Mouse (Mus musculus): ENCODE measurements around the gene Nlrp6.
"Not testable (repeated sequence)": the region's sequence is repeated elsewhere in the genome, so short reads cannot be mapped to it uniquely, and the experiment has no call there.

Nlrp6 gene

GRCm38 (mm10) chr7:140951051-140951450, 30.3 kb downstream of the Nlrp6 start:
- no peak for DNase-seq

- DNase-seq: no peak
Measured at GRCm38 (mm10) chr7:140951765-140952164, 31.1 kb downstream of the Nlrp6 start.

GRCm38 (mm10) chr7:140952441-140952840, 31.7 kb downstream of the Nlrp6 start:
- DNase-seq: no peak

GRCm38 (mm10) chr7:140953133-140953532, 32.4 kb downstream of the Nlrp6 start:
- no peak for DNase-seq

DNA sequence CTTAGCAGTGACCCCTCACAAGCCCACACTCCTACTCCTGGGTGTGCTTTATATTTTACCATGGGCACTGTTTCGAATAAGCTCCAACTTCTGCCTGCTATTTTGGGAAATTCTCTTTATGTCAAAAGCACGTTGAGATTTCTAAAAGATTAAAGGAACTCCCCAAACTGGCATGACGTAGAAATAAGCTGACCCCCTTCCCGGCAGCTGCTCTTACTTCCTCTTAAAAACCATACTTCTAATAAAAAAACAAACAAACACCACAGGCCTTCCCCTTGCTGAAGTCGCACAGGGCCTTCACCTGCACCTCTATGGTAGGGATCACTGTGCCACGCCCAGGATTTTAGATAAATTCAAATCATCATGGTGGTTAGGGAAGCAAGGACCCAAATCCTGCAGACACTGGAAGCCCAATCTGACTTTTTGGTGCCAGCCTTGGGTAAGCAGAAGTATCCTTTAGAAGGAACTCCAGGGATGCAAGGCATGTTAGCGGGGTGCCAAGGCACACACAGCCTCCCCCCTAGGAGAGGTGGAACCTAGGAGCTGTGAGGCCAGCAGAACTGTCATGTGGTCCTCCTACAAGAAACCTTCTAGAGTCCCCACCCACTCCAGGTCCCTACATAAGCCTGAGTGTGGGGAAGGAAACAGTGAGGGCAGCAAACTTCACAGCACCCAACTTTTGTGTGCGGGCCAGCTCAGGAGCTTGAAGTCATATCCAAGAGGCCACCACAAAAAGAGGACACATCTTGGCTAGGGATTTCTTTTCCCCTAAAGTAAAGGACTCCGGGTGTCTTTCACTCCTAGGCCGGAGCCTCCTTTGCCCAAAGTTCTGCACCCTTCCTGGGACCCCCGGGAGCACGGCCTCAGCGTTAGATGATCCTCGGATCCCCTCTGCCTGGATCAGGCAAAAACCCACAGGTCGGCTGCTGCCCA, 33.4 kb downstream of the Nlrp6 start:
- DNase-seq: no peak

- no peak for DNase-seq
Measured at GRCm38 (mm10) chr7:140954733-140955071, 34.0 kb downstream of the Nlrp6 start.

- no peak for DNase-seq
Measured at GRCm38 (mm10) chr7:140955342-140955741, 34.6 kb downstream of the Nlrp6 start.

DNA sequence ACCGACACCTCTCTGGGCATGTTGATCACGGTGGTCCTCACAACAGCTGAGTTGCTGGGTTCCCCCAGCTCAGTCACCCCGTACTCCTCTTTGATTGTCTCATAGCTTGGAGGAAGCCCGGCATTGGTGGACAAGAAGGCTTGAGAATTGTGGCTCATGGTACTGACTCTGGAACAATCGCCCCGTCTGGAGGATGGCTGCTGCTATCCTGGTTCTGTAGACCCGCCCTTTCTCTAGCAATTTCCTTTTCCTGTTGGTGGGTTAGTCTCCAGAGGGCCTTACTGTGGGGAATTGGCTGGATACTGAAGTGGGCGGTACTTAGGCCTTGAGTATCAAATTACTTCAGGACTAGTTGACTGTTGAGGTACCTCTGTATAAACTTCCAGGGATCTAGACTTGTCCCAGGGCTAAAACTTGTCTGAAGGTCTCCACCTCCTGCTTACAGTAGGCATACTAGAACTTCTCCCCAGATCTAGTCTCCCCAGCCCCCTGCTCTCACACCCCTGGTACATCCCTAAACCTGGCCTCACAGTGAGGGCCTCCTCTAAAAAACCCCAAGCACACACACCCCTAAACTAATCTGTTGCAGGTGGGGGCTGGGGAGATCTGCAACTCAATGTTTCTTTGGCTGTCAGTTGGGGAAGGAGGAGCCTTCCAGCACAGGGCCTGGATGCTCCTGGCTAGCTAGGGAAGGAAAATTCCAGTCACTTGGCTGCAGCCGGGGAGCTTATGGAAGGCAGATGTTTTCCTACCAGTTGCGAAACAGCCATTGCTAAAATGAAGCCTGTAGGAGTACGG, 35.3 kb downstream of the Nlrp6 start, which contains the start of the genes Gm45717 and Ifitm2:
Gene Gm45717 (minus strand): TSS at position 180 of the 798 bp plus-strand sequence.
Gene Ifitm2 (minus strand): TSS at position 230 of the 798 bp plus-strand sequence.
- DNase-seq: peak in 1 of 2 experiments; percentile 44

DNA sequence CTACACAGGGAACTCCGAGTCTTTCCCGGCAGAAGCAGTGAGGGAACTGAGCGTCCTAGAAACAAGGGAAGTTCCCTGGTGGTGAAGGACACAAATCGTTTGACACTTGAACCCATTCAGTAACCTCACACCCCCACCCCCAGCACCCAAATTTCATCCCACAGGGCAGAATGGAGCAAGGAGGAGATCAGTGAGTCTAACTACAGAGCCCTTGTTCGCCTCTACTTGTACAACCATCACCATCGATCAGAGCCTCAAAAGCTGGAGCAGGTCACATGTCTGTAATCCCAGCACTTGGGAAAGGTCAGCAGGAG, 35.8 kb downstream of the Nlrp6 start:
- no peak for DNase-seq

- DNase-seq: peak; percentile 56 to 59
Measured at GRCm38 (mm10) chr7:140959181-140959901, 38.6 kb downstream of the Nlrp6 start.

DNA sequence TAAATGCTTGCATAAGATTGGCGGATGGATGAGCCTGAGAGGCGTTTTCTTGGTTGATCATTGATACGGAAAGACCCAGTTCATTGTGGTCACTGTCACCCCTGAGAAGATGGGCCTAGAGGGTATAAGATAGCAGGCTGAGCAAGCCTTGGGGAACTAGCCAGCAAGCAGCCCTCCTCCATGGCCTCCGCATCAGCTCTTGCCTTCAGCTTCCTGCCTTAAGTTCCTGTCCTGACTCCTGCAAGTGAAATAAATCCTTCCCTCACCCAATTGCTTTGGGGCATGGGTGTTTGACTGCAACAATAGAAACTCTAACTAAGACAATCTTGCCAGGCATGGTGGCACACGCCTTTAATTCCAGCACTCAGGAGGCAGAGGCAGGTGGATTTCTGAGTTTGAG, 39.3 kb downstream of the Nlrp6 start:
- DNase-seq: no peak

- DNase-seq: no peak
Measured at GRCm38 (mm10) chr7:140961416-140961815, 40.7 kb downstream of the Nlrp6 start.

GRCm38 (mm10) chr7:140962733-140963132, 42.0 kb downstream of the Nlrp6 start:
- DNase-seq: no peak

- DNase-seq: no peak
Measured at GRCm38 (mm10) chr7:140966921-140967320, 46.2 kb downstream of the Nlrp6 start, which contains the start of gene Ifitm1. Gene Ifitm1, plus strand, starts transcription at chr7:140967221.

GRCm38 (mm10) chr7:140967862-140968591, 47.3 kb downstream of the Nlrp6 start:
- no peak for DNase-seq

DNA sequence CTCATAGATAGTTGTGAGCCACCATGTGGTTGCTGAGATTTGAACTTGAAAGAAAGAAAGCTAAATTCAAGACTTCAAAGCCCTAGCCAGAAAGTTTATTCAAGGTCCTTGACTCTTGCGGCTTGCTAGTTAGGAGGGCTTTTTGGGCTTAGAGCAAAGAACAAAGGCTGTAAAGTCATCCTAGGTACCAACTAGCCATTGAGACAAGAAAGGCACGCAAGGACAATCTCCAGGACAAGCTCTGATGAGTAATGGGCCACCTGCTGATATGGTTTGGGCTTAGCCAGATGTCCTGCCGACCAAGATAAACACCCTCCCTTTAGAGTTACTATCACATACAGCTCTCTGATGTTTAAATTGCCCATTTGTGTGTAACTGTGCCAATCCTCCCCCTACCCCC, 48.0 kb downstream of the Nlrp6 start:
- not testable (repeated sequence) for DNase-seq

DNA sequence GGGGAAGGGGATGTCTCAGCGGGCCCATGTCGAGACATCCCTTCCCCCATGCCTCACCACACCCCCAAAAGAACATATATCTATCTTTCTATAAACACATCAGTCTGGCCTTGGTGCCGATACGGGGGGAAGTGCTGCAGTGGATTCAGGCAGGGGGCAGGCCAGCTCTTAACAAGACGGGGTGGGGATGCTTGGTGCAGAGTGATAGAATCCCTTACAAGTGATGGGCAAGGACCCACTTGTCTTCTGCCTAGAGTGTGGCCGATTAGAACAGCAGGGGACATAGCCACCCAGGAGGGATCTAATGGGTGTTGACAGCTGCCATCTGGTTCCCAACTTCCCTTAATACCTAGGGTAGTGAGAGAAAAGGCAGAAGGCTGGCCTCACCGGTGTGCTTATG, 50.2 kb downstream of the Nlrp6 start:
- no peak for DNase-seq

GRCm38 (mm10) chr7:140971479-140972171, 50.9 kb downstream of the Nlrp6 start:
- no peak for DNase-seq

DNA sequence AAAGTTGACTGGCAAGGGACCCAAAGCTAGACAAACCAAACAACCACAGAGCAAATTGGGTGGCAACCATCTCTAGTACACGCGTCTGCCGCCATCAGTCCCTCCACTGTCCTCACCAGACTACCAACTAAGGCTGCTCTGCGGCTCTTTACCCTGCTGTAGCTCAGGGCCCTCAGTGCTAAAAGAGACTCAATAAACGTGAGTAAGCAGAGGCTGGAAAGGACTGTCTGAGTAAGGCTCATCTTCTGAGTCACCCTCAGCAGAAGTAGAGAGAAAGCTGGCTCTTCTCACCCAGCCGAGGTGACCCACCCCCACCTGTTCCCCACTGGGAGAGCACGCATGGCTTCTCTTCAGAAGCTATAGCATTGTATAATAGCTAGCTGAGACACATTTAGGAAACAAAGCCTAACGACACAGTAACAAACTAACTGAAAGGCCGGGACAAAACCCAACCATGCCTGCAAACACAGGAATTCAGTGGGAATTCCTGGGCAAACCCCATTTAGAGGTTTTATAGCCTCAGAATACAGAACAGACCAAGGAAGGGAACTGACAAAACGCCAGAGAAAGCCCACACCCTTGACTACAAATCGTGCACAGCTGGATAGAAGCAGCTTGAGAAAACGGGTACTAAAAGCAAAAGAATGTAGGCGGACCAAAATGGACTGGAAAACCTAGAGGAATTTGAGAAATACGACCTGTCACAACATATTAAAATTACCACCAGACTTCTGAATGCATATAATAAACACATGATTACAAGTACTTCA, 52.9 kb downstream of the Nlrp6 start:
- no peak for DNase-seq

DNA sequence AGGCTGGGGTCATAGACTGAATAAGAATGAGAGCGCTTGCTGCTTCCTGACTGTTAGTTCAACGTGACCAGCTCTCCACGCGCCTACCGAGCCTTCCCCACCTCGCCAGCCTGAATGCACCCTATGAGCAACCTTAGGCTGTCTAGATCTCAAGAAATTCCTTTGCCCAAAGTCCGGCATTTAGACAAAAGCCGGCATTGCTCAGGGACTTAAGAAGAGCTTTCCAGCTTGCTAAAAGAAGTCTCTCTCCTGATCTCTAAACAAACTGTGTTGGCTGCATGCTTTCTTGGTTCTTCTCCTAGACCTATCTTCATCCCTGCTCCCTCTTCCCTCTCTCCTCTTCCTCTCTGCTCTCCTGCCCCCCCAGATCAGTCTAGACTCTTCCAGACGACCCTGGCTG, 54.2 kb downstream of the Nlrp6 start:
- DNase-seq: no peak

DNA sequence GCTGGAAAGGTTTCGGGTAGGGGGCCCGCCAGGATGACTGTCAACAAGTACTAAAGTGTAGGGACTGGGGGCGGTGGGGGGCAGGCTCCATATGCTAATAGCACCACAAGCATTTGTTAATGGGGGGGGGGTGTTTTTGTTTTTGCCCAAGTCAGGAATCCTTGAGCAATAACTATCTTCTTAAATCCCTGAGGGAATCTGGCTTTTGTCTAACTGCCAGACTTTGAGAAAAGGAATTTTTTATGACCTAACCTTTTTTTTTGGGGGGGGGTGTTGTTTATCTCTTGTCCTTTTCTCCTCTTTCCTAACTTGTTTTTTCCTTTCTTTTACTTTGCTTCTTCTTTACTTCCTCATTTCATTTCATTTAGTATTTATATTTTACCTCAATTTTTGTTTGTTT, 54.8 kb downstream of the Nlrp6 start:
- no peak for DNase-seq
